Mouse (Mus musculus) ES-E14 (cell line): ENCODE measurements around the gene Grhl1.

ENCODE experiments used
- CHD2 ChIP-seq: IDR thresholded peaks from 2 replicates; pipeline ENCODE4 v1.6.1; 2014; ENCODE audit warnings: mild to moderate bottlenecking, low read depth, low read length, inconsistent platforms
- HCFC1 ChIP-seq: IDR thresholded peaks from 2 replicates; pipeline ENCODE4 v1.6.1; 2012; ENCODE audit warnings: low read length, inconsistent platforms, borderline replicate concordance; ENCODE audit not compliant: insufficient read depth
- MAFK ChIP-seq: IDR thresholded peaks from 2 replicates; pipeline ENCODE4 v1.6.1; 2014; ENCODE audit warnings: mild to moderate bottlenecking, low read depth, low read length, inconsistent platforms; ENCODE audit not compliant: insufficient read depth
- ZC3H11A ChIP-seq: IDR thresholded peaks from 2 replicates; pipeline ENCODE4 v1.6.1; 2012; ENCODE audit warnings: low read depth, mild to moderate bottlenecking, inconsistent platforms, low read length, borderline replicate concordance
- ZNF384 ChIP-seq: IDR thresholded peaks from 2 replicates; pipeline ENCODE4 v1.6.1; 2012; ENCODE audit warnings: low read depth, low read length, inconsistent platforms

- no peak for TF ChIP-seq CHD2
- TF ChIP-seq MAFK, result no peak
- no peak for TF ChIP-seq HCFC1
- no peak for TF ChIP-seq ZC3H11A
- TF ChIP-seq ZNF384, result no peak
These were observed 43.1 kb downstream of the Grhl1 start for GRCm38 (mm10) chr12:24615140-24615539.
